Mouse (Mus musculus) forebrain, embryonic 11.5 days (tissue): ENCODE results near the gene Timm29. TPM values are rescaled to one million over a fixed set of nuclear protein-coding genes. Genes with fewer than 3 reads are reported as not detected.

ENCODE experiments used
- ATAC-seq: fragments of 200-750 bp; cut with Nextera tagmentation; replicated peaks from 2 replicates; pipeline ENCODE4 v1.8.0; 2017; ENCODE audit warnings: moderate TSS enrichment; ENCODE audit not compliant: low FRiP score
- DNase-seq: peaks from one replicate; pipeline ENCODE4 v3.0.0-alpha.2; 2017; ENCODE audit warnings: low spot score
- H3K27ac ChIP-seq: fragments of 300-500 bp; sonication (generic); 2 replicates; pipeline ENCODE4 v1.5.1; 2014; ENCODE audit warnings: low read depth, low read length
- H3K27me3 ChIP-seq: fragments of 300-500 bp; sonication (generic); 2 replicates; pipeline ENCODE4 v1.6.1; 2014; ENCODE audit warnings: mild to moderate bottlenecking, low read length, mixed read lengths; ENCODE audit not compliant: control insufficient read depth, insufficient read depth
- H3K36me3 ChIP-seq: fragments of 300-500 bp; sonication (generic); 2 replicates; pipeline ENCODE4 v1.6.1; 2014; ENCODE audit warnings: mild to moderate bottlenecking, low read length, moderate library complexity, mixed read lengths; ENCODE audit not compliant: control insufficient read depth, insufficient read depth
- H3K4me1 ChIP-seq: fragments of 300-500 bp; sonication (generic); replicated peaks from 2 replicates; pipeline ENCODE4 v1.6.1; 2014; ENCODE audit warnings: low read length, mixed read lengths; ENCODE audit not compliant: control insufficient read depth, insufficient read depth
- H3K4me2 ChIP-seq: fragments of 300-500 bp; sonication (generic); 2 replicates; pipeline ENCODE4 v1.6.1; 2014; ENCODE audit warnings: low read depth, mild to moderate bottlenecking, low read length, moderate library complexity, mixed read lengths; ENCODE audit not compliant: severe bottlenecking
- H3K4me3 ChIP-seq: fragments of 300-500 bp; sonication (generic); 2 replicates; pipeline ENCODE4 v1.5.1; 2014; ENCODE audit warnings: low read depth, low read length
- H3K9ac ChIP-seq: fragments of 300-500 bp; sonication (generic); 2 replicates; pipeline ENCODE4 v1.6.1; 2014; ENCODE audit warnings: low read length
- H3K9me3 ChIP-seq: fragments of 300-500 bp; sonication (generic); 2 replicates; pipeline ENCODE4 v1.6.1; 2016; ENCODE audit warnings: low read length, mixed read lengths; ENCODE audit not compliant: control insufficient read depth
- WGBS: fragments of 180-500 bp; shearing (Covaris S2); extraction: QIAGEN DNeasy Blood & Tissue Kit; methylation state at CpG from one replicate; pipeline ENCODE4 v1.1.7; 2014; 5-methylcytosine and 5-hydroxymethylcytosine counted together
- polyA plus RNA-seq: library from polyadenylated mRNA; unstranded; fragments of >200 nt; fragmentation: Nextera tagmentation; extraction: Ambion mirVana; gene quantifications from 2 replicates; pipeline ENCODE4 v1.2.1, GENCODE M21; 2014

Timm29 gene
- polyA plus RNA-seq, 1 experiment from 2014 or later = 51.0 TPM

DNA sequence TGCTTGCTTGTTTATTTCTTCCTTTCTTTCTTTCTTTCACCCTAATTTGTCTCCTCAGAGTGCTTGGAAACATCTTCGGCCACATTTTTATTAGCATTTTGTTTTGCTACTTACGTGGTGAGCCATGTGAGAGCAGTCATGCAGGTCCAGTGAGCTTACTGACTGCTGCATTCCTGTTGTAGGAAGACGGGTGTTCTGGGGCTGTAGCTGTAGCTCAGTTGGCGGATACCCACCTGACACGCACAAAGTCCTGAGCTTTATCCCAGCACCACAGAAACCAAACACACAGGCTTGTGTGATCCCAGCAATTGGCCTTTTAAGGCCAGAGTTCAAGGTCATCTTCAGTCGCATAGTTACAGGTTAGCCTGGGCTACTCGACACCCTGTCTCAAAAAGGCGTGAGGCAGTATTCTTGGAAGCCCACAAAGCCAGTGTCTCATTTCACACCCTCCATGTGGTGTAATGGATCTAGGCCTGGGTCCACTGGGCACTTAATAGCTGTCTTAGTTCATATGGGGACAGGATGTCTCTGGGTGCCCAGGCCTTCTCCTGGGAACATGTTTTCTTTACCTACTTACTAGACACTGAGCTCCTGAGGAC, 23.8 kb upstream of the Timm29 start:
- Histone ChIP-seq H3K27me3 (no peaks in the 10 kb centered on the region), H3K27ac (no peak overlapping the region), H3K9me3 (no peaks in the 10 kb centered on the region), H3K36me3 (no peaks in the 10 kb centered on the region; the same call in 1 of the 2 replicates), H3K9ac (no peak overlapping the region), H3K4me2 (no peak overlapping the region), H3K4me1 (no peaks in the 10 kb centered on the region), H3K4me3 (no peak overlapping the region)
- WGBS = 91% methylated on average over 8 of the region's 8 CpGs
- ATAC-seq = no peak
- no peak for DNase-seq

- 96% methylated on average over 8 of the region's 8 CpGs for WGBS
- no peak for ATAC-seq
- Histone ChIP-seq H3K27me3 (no peaks in the 10 kb centered on the region), H3K27ac (no peak overlapping the region), H3K9me3 (no peaks in the 10 kb centered on the region), H3K36me3 (peaks cover 15% of the 10 kb centered on the region; the same call in 1 of the 2 replicates), H3K4me2 (no peak overlapping the region), H3K4me1 (no peaks in the 10 kb centered on the region), H3K9ac (no peak overlapping the region), H3K4me3 (no peak overlapping the region)
- DNase-seq = no peak
Observed at GRCm38 (mm10) chr9:21574012-21574801, 18.3 kb upstream of the Timm29 start.

DNA sequence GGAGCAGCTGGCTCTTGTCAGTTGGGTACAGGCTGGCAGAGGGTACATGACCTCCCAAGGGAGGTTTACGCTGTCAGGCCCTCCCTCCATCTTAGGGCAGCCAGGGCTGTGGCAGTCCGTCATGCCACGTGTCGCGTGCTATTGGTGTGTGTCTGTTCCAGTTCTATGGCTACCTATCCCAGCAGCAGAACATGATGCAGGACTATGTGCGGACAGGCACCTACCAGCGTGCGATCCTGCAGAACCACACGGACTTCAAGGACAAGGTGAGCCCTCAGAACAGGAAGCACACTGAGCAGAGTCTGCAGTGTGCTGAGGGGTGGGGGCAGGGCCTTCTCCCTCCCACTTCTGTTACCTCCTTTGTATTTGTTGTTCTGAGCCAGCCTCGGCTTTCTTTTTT, 17.3 kb upstream of the Timm29 start:
- whole genome bisulfite sequencing = 96% methylated on average over 10 of the region's 10 CpGs
- DNase-seq (no peak), ATAC-seq (no peak)
- Histone ChIP-seq H3K9me3 (no peaks in the 10 kb centered on the region), H3K36me3 (peaks cover 18% of the 10 kb centered on the region; the same call in 1 of the 2 replicates), H3K27me3 (no peaks in the 10 kb centered on the region), H3K4me3 (no peak overlapping the region), H3K27ac (no peak overlapping the region), H3K4me2 (no peak overlapping the region), H3K9ac (no peak overlapping the region), H3K4me1 (no peaks in the 10 kb centered on the region)

- Histone ChIP-seq H3K9me3 (no peaks in the 10 kb centered on the region), H3K4me2 (no peak overlapping the region), H3K27me3 (no peaks in the 10 kb centered on the region), H3K4me3 (no peak overlapping the region), H3K36me3 (peaks cover 22% of the 10 kb centered on the region; the same call in 1 of the 2 replicates), H3K4me1 (no peaks in the 10 kb centered on the region), H3K9ac (no peak overlapping the region), H3K27ac (no peak overlapping the region)
- no peak for ATAC-seq
- 93% methylated on average over 1 of the region's 1 CpGs for WGBS
- no peak for DNase-seq
Observed at GRCm38 (mm10) chr9:21576286-21576685, 16.2 kb upstream of the Timm29 start.

DNA sequence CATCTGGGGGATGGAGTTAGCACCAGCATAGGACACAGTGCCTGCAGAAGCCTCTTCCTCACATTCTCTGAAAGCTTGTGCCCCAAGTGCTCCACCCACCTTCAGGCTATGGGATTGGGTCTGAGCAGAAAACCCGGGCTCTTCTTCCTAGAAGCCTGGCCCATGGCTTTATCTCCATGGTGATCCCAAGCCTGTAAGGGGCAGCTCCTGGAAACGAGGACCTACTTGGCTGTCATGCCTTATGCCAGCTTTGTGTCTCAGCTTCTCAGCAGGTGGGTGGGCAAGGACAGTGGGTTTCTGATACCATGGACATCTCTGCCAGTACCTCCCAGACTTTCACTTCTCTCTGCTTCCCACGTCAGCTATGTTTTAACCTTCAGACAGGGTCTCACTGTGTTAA, 14.3 kb upstream of the Timm29 start:
- H3K27me3 ChIP-seq = no peaks in the 10 kb centered on the region
- H3K9ac ChIP-seq = no peak overlapping the region
- no peak overlapping the region for H3K27ac ChIP-seq
- WGBS = 81% methylated on average over 3 of the region's 3 CpGs
- ATAC-seq (no peak), DNase-seq (no peak)
- H3K36me3 ChIP-seq = peaks cover 23% of the 10 kb centered on the region; the same call in 1 of the 2 replicates
- no peaks in the 10 kb centered on the region for H3K9me3 ChIP-seq
- H3K4me2 ChIP-seq = no peak overlapping the region
- H3K4me1 ChIP-seq = no peaks in the 10 kb centered on the region
- no peak overlapping the region for H3K4me3 ChIP-seq

- no peak for ATAC-seq
- Histone ChIP-seq H3K27me3 (no peaks in the 10 kb centered on the region), H3K9ac (no peak overlapping the region), H3K36me3 (peaks cover 24% of the 10 kb centered on the region), H3K4me3 (no peak overlapping the region), H3K9me3 (no peaks in the 10 kb centered on the region), H3K4me2 (no peak overlapping the region), H3K4me1 (no peaks in the 10 kb centered on the region), H3K27ac (no peak overlapping the region)
- WGBS = 94% methylated on average over 1 of the region's 1 CpGs
- no peak for DNase-seq
Observed at GRCm38 (mm10) chr9:21585401-21585800, 7.1 kb upstream of the Timm29 start.

DNA sequence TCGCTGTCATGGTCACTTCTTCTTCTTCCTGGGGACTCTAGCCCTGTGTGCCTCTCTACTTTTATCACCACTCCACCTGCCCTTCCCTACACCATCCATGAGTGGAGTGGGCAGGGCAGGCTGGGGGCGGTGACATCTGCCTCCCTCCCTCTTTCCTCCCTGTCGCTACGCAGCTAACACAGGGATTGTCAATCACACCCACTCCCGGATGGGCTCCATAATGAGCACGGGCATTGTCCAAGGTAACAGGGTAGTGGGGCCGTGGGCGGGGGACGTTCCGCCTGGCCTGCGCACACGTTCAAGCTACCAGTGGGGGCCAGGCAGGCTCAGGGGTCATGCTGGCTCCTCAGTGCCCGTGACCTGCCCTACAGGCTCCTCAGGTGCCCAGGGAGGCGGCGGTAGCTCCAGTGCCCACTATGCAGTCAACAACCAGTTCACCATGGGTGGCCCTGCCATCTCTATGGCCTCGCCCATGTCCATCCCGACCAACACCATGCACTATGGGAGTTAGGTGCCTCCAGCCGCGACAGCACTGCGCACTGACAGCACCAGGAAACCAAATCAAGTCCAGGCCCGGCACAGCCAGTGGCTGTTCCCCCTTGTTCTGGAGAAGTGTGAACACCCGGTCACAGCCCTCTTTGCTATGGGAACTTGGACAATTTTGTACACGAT, 4.7 kb upstream of the Timm29 start:
- Histone ChIP-seq H3K4me3 (no peak overlapping the region), H3K27me3 (no peaks in the 10 kb centered on the region), H3K36me3 (peaks cover 22% of the 10 kb centered on the region), H3K9ac (no peak overlapping the region), H3K4me2 (no peak overlapping the region), H3K9me3 (no peaks in the 10 kb centered on the region), H3K4me1 (peaks cover 5% of the 10 kb centered on the region; the same call in 1 of the 2 replicates), H3K27ac (no peak overlapping the region)
- ATAC-seq = no peak
- DNase-seq = no peak
- 91% methylated on average over 23 of the region's 23 CpGs for WGBS

DNA sequence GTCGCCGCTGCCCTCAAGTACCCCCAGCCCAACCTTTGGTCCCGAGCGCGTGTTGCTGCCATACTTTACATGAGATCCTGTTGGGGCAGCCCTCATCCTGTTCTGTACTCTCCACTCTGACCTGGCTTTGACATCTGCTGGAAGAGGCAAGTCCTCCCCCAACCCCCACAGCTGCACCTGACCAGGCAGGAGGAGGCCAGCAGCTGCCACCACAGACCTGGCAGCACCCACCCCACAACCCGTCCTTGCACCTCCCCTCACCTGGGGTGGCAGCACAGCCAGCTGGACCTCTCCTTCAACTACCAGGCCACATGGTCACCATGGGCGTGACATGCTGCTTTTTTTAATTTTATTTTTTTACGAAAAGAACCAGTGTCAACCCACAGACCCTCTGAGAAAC, 4.2 kb upstream of the Timm29 start:
- ATAC-seq = no peak
- Histone ChIP-seq H3K9ac (no peak overlapping the region), H3K4me3 (no peak overlapping the region), H3K27ac (no peak overlapping the region), H3K27me3 (no peaks in the 10 kb centered on the region), H3K9me3 (no peaks in the 10 kb centered on the region), H3K4me2 (no peak overlapping the region), H3K36me3 (peaks cover 19% of the 10 kb centered on the region), H3K4me1 (peaks cover 5% of the 10 kb centered on the region; the same call in 1 of the 2 replicates)
- no peak for DNase-seq
- 87% methylated on average over 8 of the region's 8 CpGs for WGBS
